Mouse (Mus musculus): ENCODE data around the gene Tecpr1.

DNA sequence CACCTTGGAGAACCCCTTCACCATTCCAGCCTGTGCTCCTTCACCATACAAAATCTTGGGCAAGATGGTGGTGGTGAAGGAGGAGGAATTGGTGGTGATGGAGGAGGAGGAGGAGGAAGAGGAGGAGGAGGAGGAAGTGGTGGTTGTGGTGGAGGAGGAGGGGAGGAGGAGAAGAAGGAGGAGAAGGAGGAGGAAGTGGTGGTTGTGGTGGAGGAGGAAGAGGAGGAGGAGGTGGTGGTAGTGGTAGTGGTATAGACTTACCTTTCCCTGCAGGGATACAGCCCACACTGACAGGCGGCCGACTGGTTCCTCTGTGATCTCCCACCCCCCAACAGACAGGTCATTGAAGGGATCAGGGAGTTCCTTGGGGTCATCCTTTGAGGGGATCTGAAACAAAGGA is 7.4 kb downstream of the Tecpr1 start:
- TF ChIP-seq CTCF (IDR thresholded peaks at IDR 0.05; ENCODE audit: extremely low read depth, insufficient read depth, low read length) (no peak), POLR2A (IDR thresholded peaks at IDR 0.05; ENCODE audit: extremely low read depth, insufficient read depth, low read length) (no peak)
